Mouse (Mus musculus) neural tube, embryonic 12.5 days (tissue): Measurements from ENCODE around the gene Aars. TPM values are rescaled to one million over a fixed set of nuclear protein-coding genes. Genes with fewer than 3 reads are reported as not detected.
"Not testable (repeated sequence)": the region's sequence is repeated elsewhere in the genome, so short reads cannot be mapped to it uniquely, and the experiment has no call there.

Experiments used
- ATAC-seq: fragments of 200-750 bp; cut with Nextera tagmentation; 2 replicates; pipeline ENCODE4 v1.8.0; 2017; ENCODE audit warnings: low read depth, mild to moderate bottlenecking, moderate TSS enrichment, moderate library complexity; ENCODE audit not compliant: low FRiP score
- H3K27ac ChIP-seq: fragments of 300-500 bp; sonication (generic); 2 replicates; pipeline ENCODE4 v1.5.1; 2016
- H3K27me3 ChIP-seq: fragments of 300-500 bp; sonication (generic); replicated peaks from 2 replicates; pipeline ENCODE4 v1.6.1; 2016; ENCODE audit warnings: mild to moderate bottlenecking
- H3K36me3 ChIP-seq: fragments of 300-500 bp; sonication (generic); 2 replicates; pipeline ENCODE4 v1.6.1; 2016; ENCODE audit warnings: mild to moderate bottlenecking
- H3K4me1 ChIP-seq: fragments of 300-500 bp; sonication (generic); 2 replicates; pipeline ENCODE4 v1.6.1; 2016
- H3K4me2 ChIP-seq: fragments of 300-500 bp; sonication (generic); replicated peaks from 2 replicates; pipeline ENCODE4 v1.6.1; 2016; ENCODE audit warnings: mild to moderate bottlenecking
- H3K4me3 ChIP-seq: fragments of 300-500 bp; sonication (generic); 2 replicates; pipeline ENCODE4 v1.5.1; 2016
- H3K9ac ChIP-seq: fragments of 300-500 bp; sonication (generic); 2 replicates; pipeline ENCODE4 v1.6.1; 2016; ENCODE audit warnings: mild to moderate bottlenecking
- H3K9me3 ChIP-seq: fragments of 300-500 bp; sonication (generic); 2 replicates; pipeline ENCODE4 v1.6.1; 2016; ENCODE audit warnings: mild to moderate bottlenecking
- WGBS: fragments of 180-500 bp; shearing (Covaris S2); methylation state at CpG from one replicate; pipeline ENCODE4 v1.1.7; 2016; 5-methylcytosine and 5-hydroxymethylcytosine counted together
- microRNA-seq: library from miRNA; unstranded; fragments of <30 nt; microRNA quantifications from one replicate; pipeline ENCODE4, GENCODE M21; 2017
- polyA plus RNA-seq: library from polyadenylated mRNA; unstranded; fragments of >200 nt; fragmentation: Nextera tagmentation; extraction: Ambion mirVana; gene quantifications from 2 replicates; pipeline ENCODE4 v1.2.1, GENCODE M21; 2016

The Aars gene
- polyA plus RNA-seq, 1 experiment from 2014 or later = 83.8 TPM

DNA sequence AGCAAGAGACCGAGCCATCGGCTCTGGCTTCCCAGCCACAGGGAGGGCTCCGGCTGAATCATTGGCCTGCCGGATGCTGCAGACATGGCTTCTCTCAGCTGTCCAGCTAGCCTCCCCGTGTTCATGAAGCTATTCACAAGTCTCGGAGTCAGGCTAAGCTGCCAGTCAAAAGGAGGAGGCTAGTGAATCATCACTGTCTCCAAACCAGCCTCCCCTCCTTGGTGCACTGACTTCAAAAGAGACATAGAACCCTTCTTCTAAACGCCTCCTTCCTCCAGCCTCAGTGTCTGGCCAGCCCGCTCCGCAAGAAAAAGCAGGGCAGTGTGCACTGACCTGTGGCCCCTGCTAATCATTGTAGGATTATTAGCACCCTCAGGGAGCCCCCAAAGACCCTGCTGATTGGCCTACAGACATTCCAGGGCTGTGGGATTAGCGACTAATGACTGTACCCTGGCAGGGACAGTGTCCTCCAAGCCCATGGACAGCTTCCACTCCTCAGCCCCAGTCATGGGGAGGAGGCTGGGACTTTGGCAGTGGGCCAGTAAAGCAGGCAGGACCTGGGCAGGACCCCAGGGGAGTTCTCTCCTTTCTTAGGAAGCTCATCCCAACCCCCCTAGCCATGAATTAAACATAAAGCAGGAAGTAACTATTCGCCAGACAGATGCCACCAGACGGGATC, 48.8 kb downstream of the Aars start:
- H3K4me2 ChIP-seq = no peak overlapping the region
- ATAC-seq = no peak
- H3K27me3 ChIP-seq = no peaks in the 10 kb centered on the region; the same call in 1 of the 2 replicates
- H3K9me3 ChIP-seq = no peaks in the 10 kb centered on the region
- no peak overlapping the region for H3K4me3 ChIP-seq
- peaks cover 7% of the 10 kb centered on the region for H3K4me1 ChIP-seq
- no peak overlapping the region for H3K9ac ChIP-seq
- H3K27ac ChIP-seq = no peak overlapping the region
- H3K36me3 ChIP-seq = no peaks in the 10 kb centered on the region
- 64% methylated on average over 12 of the region's 12 CpGs for WGBS

DNA sequence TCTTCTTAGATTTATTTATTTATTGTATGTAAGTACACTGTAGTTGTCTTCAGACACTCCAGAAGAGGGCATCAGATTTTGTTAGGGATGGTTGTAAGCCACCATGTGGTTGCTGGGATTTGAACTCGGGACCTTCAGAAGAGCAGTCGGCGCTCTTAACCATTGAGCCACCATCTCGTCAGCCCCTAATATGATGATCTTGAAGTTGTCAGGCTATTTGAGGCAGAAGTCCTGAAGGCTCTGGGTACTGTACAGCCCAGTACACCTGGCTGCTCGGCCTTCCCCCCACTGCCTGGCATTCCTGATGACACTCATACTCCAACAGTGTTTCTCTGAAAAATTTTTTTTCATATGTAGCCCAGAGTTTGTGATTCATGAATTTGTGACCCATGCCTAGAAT, 51.0 kb downstream of the Aars start:
- not testable (repeated sequence) for H3K27ac ChIP-seq, H3K36me3 ChIP-seq, H3K4me1 ChIP-seq, H3K9ac ChIP-seq, H3K4me3 ChIP-seq, H3K9me3 ChIP-seq, ATAC-seq, H3K4me2 ChIP-seq, H3K27me3 ChIP-seq
- 85% methylated on average over 5 of the region's 5 CpGs for WGBS

DNA sequence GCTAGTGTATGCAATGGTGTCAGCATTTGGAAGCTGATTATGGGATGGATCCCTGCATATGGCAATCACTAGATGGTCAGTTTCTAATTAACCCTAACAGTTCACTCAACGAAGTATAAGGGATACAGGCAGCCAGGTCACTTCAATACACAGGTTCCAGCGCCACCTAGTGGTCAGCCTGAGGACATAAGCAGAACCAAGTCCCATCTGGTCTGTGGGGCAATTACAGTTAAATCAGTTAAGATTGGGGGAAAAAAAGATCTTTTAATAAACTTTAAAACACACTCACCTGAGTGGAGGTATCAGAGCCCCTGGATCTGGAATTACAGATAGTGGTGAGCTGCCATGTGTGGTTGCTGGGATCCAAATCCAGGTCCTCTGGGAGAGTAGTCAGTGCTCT, 57.2 kb downstream of the Aars start:
- no peaks in the 10 kb centered on the region for H3K27me3 ChIP-seq
- no peak for ATAC-seq
- no peaks in the 10 kb centered on the region for H3K9me3 ChIP-seq
- H3K4me2 ChIP-seq = no peak overlapping the region
- H3K4me1 ChIP-seq = peaks cover 5% of the 10 kb centered on the region; the same call in 1 of the 2 replicates
- H3K27ac ChIP-seq = no peak overlapping the region
- no peaks in the 10 kb centered on the region for H3K36me3 ChIP-seq
- H3K9ac ChIP-seq = no peak overlapping the region
- no peak overlapping the region for H3K4me3 ChIP-seq
- 2% methylated on average over 2 of the region's 2 CpGs for WGBS

GRCm38 (mm10) chr8:111091706-111092105, 58.8 kb downstream of the Aars start:
- H3K4me2 ChIP-seq = no peak overlapping the region
- ATAC-seq = no peak
- peaks cover 10% of the 10 kb centered on the region for H3K4me1 ChIP-seq

GRCm38 (mm10) chr8:111092326-111092725, 59.4 kb downstream of the Aars start, which contains the start of gene Clec18a:
Gene Clec18a, minus strand, starts transcription at chr8:111092426.
- H3K4me2 ChIP-seq, H3K36me3 ChIP-seq, ATAC-seq, H3K9ac ChIP-seq, H3K4me1 ChIP-seq, H3K27me3 ChIP-seq, H3K27ac ChIP-seq, H3K4me3 ChIP-seq, H3K9me3 ChIP-seq: not testable (repeated sequence)
- 95% methylated on average over 5 of the region's 6 CpGs for WGBS

More at GRCm38 (mm10) chr8:111091706-111092105, 58.8 kb downstream of the Aars start:
- WGBS = 87% methylated on average over 7 of the region's 7 CpGs
- Histone ChIP-seq H3K36me3 (no peaks in the 10 kb centered on the region), H3K4me3 (no peak overlapping the region), H3K9ac (no peak overlapping the region), H3K27ac (no peak overlapping the region), H3K9me3 (no peaks in the 10 kb centered on the region), H3K27me3 (no peaks in the 10 kb centered on the region)

DNA sequence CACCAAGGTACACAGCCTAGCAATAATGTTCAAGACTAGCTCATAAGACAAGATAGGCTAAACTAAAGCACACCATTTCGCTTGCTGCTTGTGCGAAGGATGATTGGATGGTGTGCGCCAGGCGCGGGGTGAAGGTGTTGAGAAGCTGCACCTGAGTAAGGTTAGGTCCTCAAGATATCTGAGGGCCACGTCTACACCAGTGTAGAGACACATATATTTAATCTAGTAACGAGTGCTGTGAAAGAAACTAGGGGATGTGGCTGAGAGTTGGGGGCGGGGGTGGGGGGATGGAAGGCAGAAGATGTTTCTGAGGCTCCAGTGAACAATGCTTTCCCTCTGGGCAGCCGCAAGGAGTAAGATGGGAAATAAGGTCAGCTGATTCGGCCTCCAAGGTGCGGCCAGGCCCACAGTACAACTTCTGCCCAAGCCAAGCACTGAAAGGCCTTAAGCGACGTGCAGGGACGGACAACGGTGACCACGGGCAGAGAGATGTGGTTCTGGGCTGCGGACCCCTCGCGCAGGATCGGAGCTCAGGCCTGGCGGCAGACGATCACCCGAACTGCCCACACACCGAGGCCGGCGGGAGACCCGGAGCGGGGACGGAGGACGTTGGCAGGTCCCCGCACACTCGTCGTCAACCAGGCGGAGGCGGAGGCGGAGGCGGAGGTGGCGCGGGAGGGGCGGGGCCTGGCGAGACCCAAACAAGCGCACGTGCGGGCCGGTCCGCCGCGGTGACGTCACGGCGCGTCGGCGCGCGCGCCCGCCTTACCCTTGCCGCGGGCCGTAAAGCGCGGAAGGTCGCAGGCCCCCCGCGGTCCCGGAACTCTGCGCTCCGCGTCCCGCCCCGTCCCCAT, 61.1 kb downstream of the Aars start, which contains the start of gene Pdpr:
Gene Pdpr (plus strand): TSS at position 766 of the 854 bp plus-strand sequence.
- ATAC-seq = peak; percentile 90
- WGBS = 5% methylated on average over 71 of the region's 72 CpGs
- no peaks in the 10 kb centered on the region for H3K9me3 ChIP-seq
- no peaks in the 10 kb centered on the region for H3K36me3 ChIP-seq
- peak within 1 kb of the TSS; percentile 83 for H3K4me2 ChIP-seq
- H3K4me1 ChIP-seq = peaks cover 10% of the 10 kb centered on the region
- H3K4me3 ChIP-seq = peak within 1 kb of the TSS; percentile 63
- peak within 1 kb of the TSS; percentile 70 for H3K9ac ChIP-seq
- H3K27ac ChIP-seq = no peak within 1 kb of the TSS; the same call in 1 of the 2 replicates
- H3K27me3 ChIP-seq = no peaks in the 10 kb centered on the region

GRCm38 (mm10) chr8:111094719-111095302, 61.9 kb downstream of the Aars start:
- Histone ChIP-seq H3K4me2 (peak overlapping the region; percentile 83), H3K4me3 (peak overlapping the region; percentile 63), H3K9ac (peak overlapping the region; percentile 70)
- H3K27me3 ChIP-seq, H3K9me3 ChIP-seq, H3K4me1 ChIP-seq, H3K36me3 ChIP-seq, H3K27ac ChIP-seq: not testable (repeated sequence)
- under 1% methylated on average over 52 of the region's 69 CpGs for WGBS
- peak; percentile 93 for ATAC-seq

Small RNAs within 50 kb of the gene (microRNA-seq; reads per million reads assigned to microRNA genes)
- gene Gm24103 (not detected), gene Mir3473d (0.87 reads per million)

Other genes with a start within 250 kb of the Aars start
- 1.0 and 1.1 TPM in 2 replicates for gene Il34, start 227.2 kb upstream of the Aars start, polyA plus RNA-seq
- gene Cog4, start 186.5 kb upstream of the Aars start, polyA plus RNA-seq = 77.0 and 77.7 TPM in 2 replicates
- gene Sf3b3, start 186.4 kb upstream of the Aars start, polyA plus RNA-seq = 156 TPM in 2 replicates
- gene Fuk, start 130.7 kb upstream of the Aars start, polyA plus RNA-seq = 9.9 and 11.9 TPM in 2 replicates
- gene St3gal2, start 113.2 kb upstream of the Aars start, polyA plus RNA-seq = 35.0 and 37.1 TPM in 2 replicates
- 14.5 and 16.7 TPM in 2 replicates for gene Ddx19a, start 35.3 kb upstream of the Aars start, polyA plus RNA-seq
- gene Ddx19b, start 1.4 kb upstream of the Aars start, polyA plus RNA-seq = 7.5 and 7.9 TPM in 2 replicates
- gene Exosc6, start 23.2 kb downstream of the Aars start, polyA plus RNA-seq = 0.30 and 6.2 TPM in 2 replicates
- 1.2 and 2.2 TPM in 2 replicates for gene Clec18a, start 59.3 kb downstream of the Aars start, polyA plus RNA-seq
- gene Pdpr, start 61.5 kb downstream of the Aars start, polyA plus RNA-seq = 11.9 and 12.6 TPM in 2 replicates
- 87.5 and 97.1 TPM in 2 replicates for gene Glg1, start 226.1 kb downstream of the Aars start, polyA plus RNA-seq